Mouse (Mus musculus): ENCODE results near the gene Morn4.
"Not testable (repeated sequence)": the region's sequence is repeated elsewhere in the genome, so short reads cannot be mapped to it uniquely, and the experiment has no call there.

The Morn4 gene

GRCm38 (mm10) chr19:42081613-42082012 lies 4.5 kb downstream of the Morn4 start:
- DNase-seq: not testable (repeated sequence)

DNA sequence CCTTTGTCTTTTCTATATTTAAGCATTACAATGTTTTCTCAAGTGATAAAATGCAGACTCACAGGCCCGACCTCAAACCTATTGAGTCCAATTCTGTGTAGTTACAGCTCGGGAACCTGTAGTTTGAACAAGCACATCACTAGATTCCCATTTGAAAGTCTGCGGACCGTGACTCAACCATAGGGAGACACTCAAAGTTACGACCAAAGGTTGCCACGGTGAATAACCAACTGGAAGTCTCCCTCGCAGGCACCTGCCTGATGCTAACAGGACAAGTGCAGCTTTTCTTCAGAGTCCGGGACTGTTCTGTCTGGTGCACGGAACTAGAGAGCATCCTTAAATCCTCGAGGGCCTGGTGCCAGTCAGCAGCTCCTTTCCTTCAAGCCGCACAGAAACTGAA lies 5.7 kb downstream of the Morn4 start:
- DNase-seq: no peak

DNA sequence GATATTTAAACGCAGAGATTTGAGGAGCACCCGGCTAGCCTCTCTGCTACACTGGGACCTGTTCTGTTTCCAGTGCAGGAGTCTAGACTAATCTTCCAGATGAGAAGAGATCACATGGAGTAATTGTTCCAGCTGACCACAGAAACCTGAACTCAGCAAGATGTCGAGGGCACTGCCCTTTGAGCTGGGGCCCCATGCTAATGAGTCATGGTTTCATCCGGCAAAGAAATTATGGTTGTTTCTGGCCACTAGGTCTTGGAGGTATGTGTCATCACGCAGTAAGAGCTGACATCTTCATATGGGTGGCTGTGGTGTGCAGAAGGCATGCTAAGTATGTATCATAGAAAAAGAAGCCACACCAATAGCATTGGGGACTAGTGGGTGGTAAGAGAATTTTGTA lies 6.2 kb downstream of the Morn4 start:
- no peak for DNase-seq

DNA sequence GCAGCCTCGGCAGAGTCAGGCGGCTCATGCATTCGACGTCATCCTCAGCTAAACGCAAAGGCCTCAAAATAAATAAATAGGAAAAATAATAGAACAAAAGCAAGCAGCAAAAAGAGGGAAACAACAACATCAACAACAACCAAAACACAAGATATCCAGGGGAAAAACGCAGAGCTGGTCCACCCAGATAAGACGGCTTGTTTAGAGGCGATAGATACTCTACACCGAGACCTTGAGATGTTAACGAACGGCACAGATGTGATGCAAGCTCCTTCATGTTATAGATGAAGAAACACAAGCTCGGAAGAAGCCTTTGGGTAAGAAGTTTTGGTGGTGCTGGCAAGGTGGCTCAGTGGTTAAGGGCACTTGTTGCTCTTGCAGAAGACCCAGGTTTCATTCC lies 7.2 kb downstream of the Morn4 start:
- DNase-seq: no peak

- no peak for DNase-seq
Measured at GRCm38 (mm10) chr19:42078566-42078965, 7.6 kb downstream of the Morn4 start.

DNA sequence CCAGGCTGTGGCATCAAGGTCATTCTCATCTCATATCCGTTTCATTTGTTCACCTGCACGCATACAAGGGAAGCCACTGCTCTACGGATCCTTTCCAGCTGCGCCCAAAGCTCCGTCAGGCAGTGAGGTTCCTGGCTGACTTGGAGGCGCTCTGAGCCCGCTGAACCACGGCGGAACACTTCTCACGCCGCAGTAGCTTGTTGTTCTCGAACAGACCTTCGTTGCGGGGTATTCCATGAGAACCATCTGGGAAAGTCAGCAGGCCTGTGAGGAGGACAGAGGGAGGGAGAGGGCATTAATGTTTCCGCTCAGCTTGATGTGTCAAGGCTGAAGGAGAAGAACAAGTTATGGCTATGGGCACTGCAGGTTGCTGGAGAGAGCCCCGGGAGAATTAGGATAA lies 10.2 kb downstream of the Morn4 start:
- DNase-seq: no peak

GRCm38 (mm10) chr19:42075051-42075450 lies 11.1 kb downstream of the Morn4 start:
- no peak for DNase-seq

- no peak for DNase-seq
Measured at GRCm38 (mm10) chr19:42072802-42073201, 13.4 kb downstream of the Morn4 start.

- no peak for DNase-seq
Measured at GRCm38 (mm10) chr19:42071886-42072608, 14.1 kb downstream of the Morn4 start.

DNA sequence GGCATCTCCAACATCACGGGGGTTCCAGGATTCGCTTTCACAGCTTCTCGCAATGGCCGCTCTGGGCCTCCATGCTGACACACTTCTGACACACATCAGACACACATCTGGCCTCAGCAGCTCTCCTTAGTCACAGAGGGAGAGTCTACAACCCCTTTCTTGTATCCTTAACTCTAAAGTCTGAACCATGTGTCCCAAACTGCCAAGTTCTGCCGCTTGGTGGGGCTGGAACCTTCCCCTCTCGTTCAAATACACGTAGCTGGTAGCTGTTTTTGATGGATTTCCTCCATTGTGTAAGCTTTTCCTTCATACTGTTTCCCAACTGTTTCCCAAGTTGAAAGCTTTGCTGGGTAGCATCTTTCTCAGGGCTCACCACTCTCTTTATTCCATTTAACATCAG lies 14.9 kb downstream of the Morn4 start:
- no peak for DNase-seq

GRCm38 (mm10) chr19:42069241-42069525 lies 17.0 kb downstream of the Morn4 start:
- DNase-seq: no peak

DNA sequence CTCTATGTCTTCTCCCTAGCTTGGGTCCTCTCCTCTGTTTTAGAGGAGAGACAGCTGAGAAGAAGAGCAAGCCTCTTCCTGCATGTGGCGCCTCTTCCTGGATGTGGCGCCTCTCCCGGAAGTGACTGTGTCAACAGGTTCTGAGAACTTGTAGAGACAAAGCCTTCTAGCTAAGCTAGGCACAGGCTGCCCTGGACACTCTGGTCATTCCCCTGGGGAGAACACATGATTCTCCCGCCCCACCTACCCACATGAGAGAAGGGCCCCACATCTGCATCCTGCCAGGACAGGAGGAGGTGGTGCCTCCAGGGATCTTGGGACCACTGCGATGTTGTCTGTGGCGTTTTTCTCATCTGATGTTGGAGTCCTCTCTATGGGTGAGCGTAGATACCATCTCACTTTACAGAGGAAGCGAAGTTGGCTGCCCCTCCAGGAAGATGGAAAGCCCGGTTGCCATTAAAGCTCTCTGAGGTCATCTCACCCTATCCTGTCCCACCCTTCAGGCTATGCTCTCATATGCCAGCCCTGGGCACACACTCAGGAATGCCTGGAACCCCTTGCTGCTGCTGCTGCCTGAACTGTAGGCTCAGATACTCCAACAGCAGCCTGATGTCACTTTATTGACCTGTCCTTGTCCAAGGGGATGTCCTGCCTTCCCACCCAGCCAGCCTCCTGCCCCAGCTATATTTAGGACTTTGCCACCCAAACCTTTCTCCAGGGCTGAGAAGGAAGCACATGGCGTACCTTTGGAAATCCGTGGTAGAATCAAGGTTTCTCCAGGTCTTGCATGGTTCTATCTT lies 17.5 kb downstream of the Morn4 start:
- DNase-seq: no peak

DNA sequence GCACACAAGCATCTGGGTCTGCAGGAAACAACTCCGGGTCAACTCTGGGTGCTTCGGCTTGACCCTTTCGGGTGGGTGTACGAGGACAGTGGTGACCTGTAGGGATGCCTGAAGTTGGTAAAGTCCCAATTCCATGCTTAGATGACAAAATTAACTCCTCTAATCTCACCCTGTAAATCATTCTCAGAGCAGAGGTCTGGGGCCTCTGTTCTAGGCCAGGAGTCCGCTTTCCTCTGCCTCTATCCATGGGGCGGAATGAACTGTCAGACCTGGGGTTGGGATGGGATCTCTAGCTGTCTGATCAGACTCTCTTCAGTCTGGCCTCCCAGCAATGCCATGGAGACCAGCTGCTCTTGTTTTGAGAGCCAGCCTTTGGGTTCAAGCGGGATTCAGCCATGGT lies 24.7 kb downstream of the Morn4 start:
- DNase-seq: no peak

DNA sequence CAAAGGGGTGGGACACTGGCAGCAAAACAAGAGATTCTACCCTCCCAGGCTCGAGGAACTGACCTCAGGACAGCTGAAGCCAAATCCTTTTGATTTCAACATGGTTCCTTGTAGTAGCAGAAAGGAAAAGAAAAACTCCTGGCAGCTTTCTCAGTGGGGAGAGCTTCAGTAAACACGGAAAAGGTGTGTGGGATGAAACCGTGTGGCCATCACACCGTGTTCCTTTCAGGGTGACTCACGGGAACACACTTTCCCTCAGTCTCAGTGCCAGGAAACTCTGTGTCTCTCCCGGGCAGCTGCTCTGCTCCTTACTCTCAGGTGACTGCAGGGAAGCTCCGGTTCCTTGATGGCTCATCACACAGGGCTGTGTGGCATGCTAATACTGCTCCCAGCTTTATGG lies 27.7 kb downstream of the Morn4 start:
- no peak for DNase-seq

GRCm38 (mm10) chr19:42056719-42057409 lies 29.3 kb downstream of the Morn4 start:
- DNase-seq: no peak

GRCm38 (mm10) chr19:42055881-42056280 lies 30.3 kb downstream of the Morn4 start:
- no peak for DNase-seq

GRCm38 (mm10) chr19:42054255-42054654 lies 31.9 kb downstream of the Morn4 start:
- DNase-seq: no peak

DNA sequence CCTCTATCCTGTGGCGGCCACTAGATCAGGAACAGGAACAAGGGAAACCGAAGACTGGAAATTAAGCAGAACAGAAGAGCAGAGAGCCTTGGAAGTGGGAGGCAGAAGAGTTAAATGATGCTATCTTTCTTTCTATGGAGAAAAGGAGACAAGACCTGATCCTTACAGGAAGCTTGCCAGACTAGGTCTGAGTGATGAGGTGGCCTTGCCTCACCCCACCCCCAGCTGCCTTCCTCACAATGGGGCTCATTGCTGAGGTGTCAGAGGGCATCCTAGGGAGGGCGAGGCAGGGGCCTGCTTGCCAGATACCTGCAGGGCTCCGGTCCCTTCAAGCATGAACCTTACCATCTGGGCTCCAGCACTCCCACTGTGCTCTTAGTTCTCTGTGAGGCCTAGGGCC lies 34.2 kb downstream of the Morn4 start, which contains the start of gene 4933411K16Rik:
TSS of gene 4933411K16Rik (plus strand) at position 301 of the 400 bp plus-strand sequence.
- no peak for DNase-seq

DNA sequence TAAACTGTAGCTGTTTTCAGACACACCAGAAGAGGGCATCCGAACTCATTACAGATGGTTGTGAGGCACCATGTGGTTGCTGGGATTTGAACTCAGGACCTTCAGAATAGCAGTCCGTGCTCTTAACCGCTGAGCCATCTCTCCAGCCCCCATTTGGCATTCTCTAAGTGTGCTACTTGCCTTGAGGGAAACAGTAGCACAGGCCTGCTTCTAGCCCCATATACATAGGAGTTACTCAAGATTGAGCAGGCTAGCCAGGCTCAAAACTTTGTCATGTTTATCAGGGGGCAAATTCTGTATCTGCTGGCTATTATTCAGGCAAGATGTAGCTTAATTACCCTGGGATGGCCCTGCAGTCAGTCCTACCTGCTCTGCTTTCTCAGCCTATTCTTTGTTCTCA lies 34.8 kb downstream of the Morn4 start:
- no peak for DNase-seq

GRCm38 (mm10) chr19:42050251-42050650 lies 35.9 kb downstream of the Morn4 start:
- DNase-seq: no peak

GRCm38 (mm10) chr19:42045269-42046102 lies 40.7 kb downstream of the Morn4 start, which contains the start of gene Hoga1:
Gene Hoga1 (plus strand): TSS chr19:42045610.
- DNase-seq: peak; percentile 75

GRCm38 (mm10) chr19:42043988-42044387 lies 42.2 kb downstream of the Morn4 start:
- DNase-seq: no peak

- no peak for DNase-seq
Measured at GRCm38 (mm10) chr19:42038310-42038709, 47.8 kb downstream of the Morn4 start.

Measured in thymus, postnatal 14 days (tissue).